Mouse (Mus musculus): Measurements from ENCODE around the gene Vmn1r117. TPM values are rescaled to one million over a fixed set of nuclear protein-coding genes. Genes with fewer than 3 reads are reported as not detected.
"Not testable (repeated sequence)": the region's sequence is repeated elsewhere in the genome, so short reads cannot be mapped to it uniquely, and the experiment has no call there.

Gene Vmn1r117
- not detected in 2 replicates for polyA plus RNA-seq (2012; rRNA removed)

- not testable (repeated sequence) for DNase-seq (ENCODE audit: extremely low spot score in 1 of 2, low spot score in 1 of 2)
Measured at GRCm38 (mm10) chr7:20884021-20884420, at the start of gene Vmn1r117. Gene Vmn1r117, minus strand, starts transcription at chr7:20884121.

GRCm38 (mm10) chr7:20912247-20912646, 28.3 kb upstream of the Vmn1r117 start, which contains the start of gene Vmn1r118:
Gene Vmn1r118, minus strand, starts transcription at chr7:20912347.
- DNase-seq (ENCODE audit: extremely low spot score in 1 of 2, low spot score in 1 of 2) = not testable (repeated sequence)

- DNase-seq (ENCODE audit: extremely low spot score in 1 of 2, low spot score in 1 of 2) = not testable (repeated sequence)
Measured at GRCm38 (mm10) chr7:20871956-20872355, 12.0 kb downstream of the Vmn1r117 start, which contains the start of gene Vmn1r116. Gene Vmn1r116, plus strand, starts transcription at chr7:20872256.

DNA sequence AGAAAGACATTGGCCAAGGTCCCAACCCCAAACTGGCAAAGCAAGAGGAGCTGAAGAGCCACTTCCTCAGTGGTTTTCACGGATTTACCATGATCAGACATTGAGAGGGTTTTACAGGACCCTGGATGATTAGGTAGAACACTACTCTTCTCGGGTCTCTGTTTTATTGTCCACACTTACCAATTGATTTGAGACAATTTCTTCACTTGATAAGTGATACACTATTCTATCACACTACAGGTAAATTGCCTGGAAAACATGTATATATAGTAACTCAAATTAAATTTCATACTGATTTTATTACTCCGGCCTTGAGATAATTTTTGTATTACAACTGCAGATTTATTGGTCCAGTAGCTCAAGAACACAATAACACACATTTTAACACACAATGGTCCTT, 39.0 kb downstream of the Vmn1r117 start, which contains the start of gene Vmn1r115:
TSS of gene Vmn1r115 (minus strand) at position 101 of the 400 bp plus-strand sequence.
- not testable (repeated sequence) for DNase-seq (ENCODE audit: extremely low spot score in 1 of 2, low spot score in 1 of 2)

Other genes starting within 250 kb of the Vmn1r117 start
- gene Vmn1r107, start 215.2 kb downstream of the Vmn1r117 start, polyA plus RNA-seq (2012; rRNA removed) = not detected in 2 replicates
- gene Vmn1r111, start 180.9 kb downstream of the Vmn1r117 start, polyA plus RNA-seq (2012; rRNA removed) = not detected in 2 replicates
- gene Gm10668, start 153.5 kb downstream of the Vmn1r117 start, polyA plus RNA-seq (2012; rRNA removed) = not detected in 2 replicates
- gene Vmn1r112, start 112.9 kb downstream of the Vmn1r117 start, polyA plus RNA-seq (2012; rRNA removed) = not detected in 2 replicates
- gene Vmn1r113, start 96.8 kb downstream of the Vmn1r117 start, polyA plus RNA-seq (2012; rRNA removed) = not detected in 2 replicates
- gene Vmn1r114, start 71.9 kb downstream of the Vmn1r117 start, polyA plus RNA-seq (2012; rRNA removed) = not detected in 2 replicates
- gene Vmn1r115, start 39.1 kb downstream of the Vmn1r117 start, polyA plus RNA-seq (2012; rRNA removed) = not detected in 2 replicates
- not detected in 2 replicates for gene Vmn1r116, start 11.9 kb downstream of the Vmn1r117 start, polyA plus RNA-seq (2012; rRNA removed)
- gene Vmn1r118, start 28.2 kb upstream of the Vmn1r117 start, polyA plus RNA-seq (2012; rRNA removed) = not detected in 2 replicates
- gene Vmn1r119, start 128.3 kb upstream of the Vmn1r117 start, polyA plus RNA-seq (2012; rRNA removed) = not detected in 2 replicates
- not detected in 2 replicates for gene Vmn1r120, start 169.7 kb upstream of the Vmn1r117 start, polyA plus RNA-seq (2012; rRNA removed)
- gene Vmn1r121, start 214.4 kb upstream of the Vmn1r117 start, polyA plus RNA-seq (2012; rRNA removed) = not detected in 2 replicates